Mouse (Mus musculus): ENCODE measurements at regions not wholly inside any gene's neighbourhood (a gene's known extent, or its start where the extent isn't known, plus 50 kb on each side); places are given as distances from the start of the nearest gene placed in this dataset.
"Not testable (repeated sequence)": the region's sequence is repeated elsewhere in the genome, so short reads cannot be mapped to it uniquely, and the experiment has no call there.

GRCm38 (mm10) chr3:6135754-6136153, 385.1 kb downstream of the Gm8797 start:
- ATAC-seq (ENCODE audit: low TSS enrichment), result not testable (repeated sequence)

- no peak for ATAC-seq (ENCODE audit: low TSS enrichment)
Observed at GRCm38 (mm10) chr3:6137374-6137773, 386.8 kb downstream of the Gm8797 start.

GRCm38 (mm10) chr3:6173775-6174174, 423.2 kb downstream of the Gm8797 start:
- ATAC-seq (ENCODE audit: low TSS enrichment), result no peak

GRCm38 (mm10) chr3:6182533-6182932, 431.9 kb downstream of the Gm8797 start:
- ATAC-seq (ENCODE audit: low TSS enrichment), result no peak

- ATAC-seq (ENCODE audit: low TSS enrichment), result no peak
Observed at GRCm38 (mm10) chr3:6183400-6183799, 432.8 kb downstream of the Gm8797 start.

- no peak for ATAC-seq (ENCODE audit: low TSS enrichment)
Observed at GRCm38 (mm10) chr3:6204656-6205055, 415.6 kb downstream of the 1700008P02Rik start.

GRCm38 (mm10) chr3:6228685-6229084, 391.6 kb downstream of the 1700008P02Rik start:
- ATAC-seq (ENCODE audit: low TSS enrichment), result no peak
